Mouse (Mus musculus) hindbrain, embryonic 11.5 days (tissue): ENCODE measurements around the gene Fmo1. TPM values are rescaled to one million over a fixed set of nuclear protein-coding genes. Genes with fewer than 3 reads are reported as not detected.

ENCODE experiments used
- ATAC-seq: fragments of 200-750 bp; cut with Nextera tagmentation; 2 replicates; pipeline ENCODE4 v1.8.0; 2017; ENCODE audit warnings: mild to moderate bottlenecking, moderate TSS enrichment, moderate library complexity; ENCODE audit not compliant: low FRiP score
- DNase-seq: peaks from one replicate; pipeline ENCODE4 v3.0.0-alpha.2; 2015; ENCODE audit warnings: low spot score
- H3K27ac ChIP-seq: fragments of 300-500 bp; sonication (generic); 2 replicates; pipeline ENCODE4 v1.5.1; 2014; ENCODE audit warnings: mild to moderate bottlenecking, low read depth, low read length
- H3K27me3 ChIP-seq: fragments of 300-500 bp; sonication (generic); 2 replicates; pipeline ENCODE4 v1.6.1; 2014; ENCODE audit warnings: mild to moderate bottlenecking, low read length, moderate library complexity, mixed read lengths; ENCODE audit not compliant: control insufficient read depth, insufficient read depth
- H3K36me3 ChIP-seq: fragments of 300-500 bp; sonication (generic); 2 replicates; pipeline ENCODE4 v1.6.1; 2014; ENCODE audit warnings: mild to moderate bottlenecking, low read length, moderate library complexity, mixed read lengths; ENCODE audit not compliant: control insufficient read depth, insufficient read depth
- H3K4me1 ChIP-seq: fragments of 300-500 bp; sonication (generic); replicated peaks from 2 replicates; pipeline ENCODE4 v1.6.1; 2014; ENCODE audit warnings: low read length, mixed read lengths; ENCODE audit not compliant: control insufficient read depth, insufficient read depth
- H3K4me2 ChIP-seq: fragments of 300-500 bp; sonication (generic); replicated peaks from 2 replicates; pipeline ENCODE4 v1.6.1; 2014; ENCODE audit warnings: mild to moderate bottlenecking, low read depth, low read length
- H3K4me3 ChIP-seq: fragments of 300-500 bp; sonication (generic); 2 replicates; pipeline ENCODE4 v1.5.1; 2014; ENCODE audit warnings: low read depth, low read length
- H3K9ac ChIP-seq: fragments of 300-500 bp; sonication (generic); 2 replicates; pipeline ENCODE4 v1.6.1; 2014; ENCODE audit warnings: low read depth, low read length
- H3K9me3 ChIP-seq: fragments of 300-500 bp; sonication (generic); 2 replicates; pipeline ENCODE4 v1.6.1; 2016; ENCODE audit warnings: low read length; ENCODE audit not compliant: control insufficient read depth
- WGBS: fragments of 180-500 bp; shearing (Covaris S2); extraction: QIAGEN DNeasy Blood & Tissue Kit; methylation state at CpG from one replicate; pipeline ENCODE4 v1.1.7; 2014; 5-methylcytosine and 5-hydroxymethylcytosine counted together
- polyA plus RNA-seq: library from polyadenylated mRNA; unstranded; fragments of >200 nt; fragmentation: Nextera tagmentation; extraction: Ambion mirVana; gene quantifications from 2 replicates; pipeline ENCODE4 v1.2.1, GENCODE M21; 2014

Fmo1 gene
- polyA plus RNA-seq, 1 experiment from 2014 or later, result 24.2 TPM

DNA sequence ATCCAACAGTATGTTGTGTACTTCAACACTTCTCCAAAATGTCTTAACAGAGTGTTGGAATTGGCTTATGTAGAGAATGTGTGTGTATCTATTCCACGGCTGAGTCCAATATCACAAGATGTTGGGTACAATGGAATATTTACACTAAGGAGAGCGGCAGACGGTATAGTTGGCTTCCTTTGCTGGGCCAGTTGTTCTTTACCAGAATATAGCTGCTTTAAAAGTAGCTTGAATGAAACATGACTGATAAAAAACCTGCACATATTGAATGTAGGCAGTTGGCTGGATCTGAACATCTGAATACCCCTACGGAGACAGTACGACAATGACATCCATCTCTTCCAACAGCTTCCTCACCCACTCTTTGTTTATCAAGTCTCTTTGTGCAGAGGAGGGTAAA is 47.1 kb downstream of the Fmo1 start:
- no peaks in the 10 kb centered on the region for H3K4me1 ChIP-seq

DNA sequence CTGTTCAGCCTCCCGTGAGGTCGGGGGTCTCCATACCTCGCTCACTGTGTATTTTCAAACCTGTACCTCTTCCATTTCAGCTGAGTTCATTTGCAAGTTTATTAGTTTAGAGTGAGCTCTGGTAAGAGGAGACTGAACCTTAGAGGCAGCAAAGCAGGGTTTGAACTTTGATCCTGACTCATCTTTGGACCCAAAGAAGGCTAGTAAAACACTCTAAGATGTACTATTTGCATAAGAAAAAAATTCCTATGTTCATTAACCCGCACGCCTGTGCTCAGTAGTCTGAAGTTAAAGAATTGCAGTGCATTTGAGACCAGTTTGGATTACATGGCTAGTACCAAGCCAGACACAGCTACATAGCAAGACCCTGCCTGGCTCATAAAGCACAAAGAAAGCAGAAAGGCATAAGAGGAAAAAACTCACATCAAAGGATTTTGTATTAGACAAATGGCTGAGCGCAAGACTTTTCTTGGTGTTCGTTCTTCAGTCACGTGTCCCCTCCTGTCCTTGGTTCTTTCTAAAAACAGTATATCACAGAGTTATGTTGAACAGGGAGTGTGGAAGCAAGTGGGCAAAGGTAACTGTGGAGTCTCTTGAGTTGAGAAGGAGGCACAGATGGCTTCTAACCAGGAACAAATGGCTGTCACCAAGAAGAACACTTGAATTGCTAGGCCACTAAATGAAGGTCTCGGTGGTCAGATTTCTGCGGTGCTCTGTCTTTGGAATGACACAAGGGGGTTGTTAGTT is 50.9 kb downstream of the Fmo1 start:
- ATAC-seq (no peak), DNase-seq (no peak)
- Histone ChIP-seq H3K27ac (no peak overlapping the region), H3K27me3 (no peaks in the 10 kb centered on the region), H3K4me1 (no peaks in the 10 kb centered on the region), H3K9me3 (no peaks in the 10 kb centered on the region), H3K9ac (no peak overlapping the region), H3K36me3 (no peaks in the 10 kb centered on the region), H3K4me3 (no peak overlapping the region), H3K4me2 (no peak overlapping the region)
- 78% methylated on average over 10 of the region's 10 CpGs for WGBS

More for the DNA sequence above, 47.1 kb downstream of the Fmo1 start:
- H3K4me3 ChIP-seq, result no peak overlapping the region
- H3K9ac ChIP-seq, result no peak overlapping the region
- DNase-seq, result no peak
- WGBS, result 94% methylated on average over 5 of the region's 5 CpGs
- no peaks in the 10 kb centered on the region for H3K9me3 ChIP-seq
- no peak overlapping the region for H3K4me2 ChIP-seq
- H3K36me3 ChIP-seq, result no peaks in the 10 kb centered on the region
- H3K27ac ChIP-seq, result no peak overlapping the region
- ATAC-seq, result no peak
- H3K27me3 ChIP-seq, result no peaks in the 10 kb centered on the region

GRCm38 (mm10) chr1:162814932-162815331 is 51.5 kb downstream of the Fmo1 start:
- no peak overlapping the region for H3K4me3 ChIP-seq
- no peak overlapping the region for H3K4me2 ChIP-seq
- H3K36me3 ChIP-seq, result no peaks in the 10 kb centered on the region
- no peaks in the 10 kb centered on the region for H3K9me3 ChIP-seq
- ATAC-seq, result no peak
- no peaks in the 10 kb centered on the region for H3K4me1 ChIP-seq
- 70% methylated on average over 4 of the region's 4 CpGs for WGBS
- no peak overlapping the region for H3K9ac ChIP-seq
- H3K27me3 ChIP-seq, result no peaks in the 10 kb centered on the region
- no peak overlapping the region for H3K27ac ChIP-seq
- DNase-seq, result no peak

DNA sequence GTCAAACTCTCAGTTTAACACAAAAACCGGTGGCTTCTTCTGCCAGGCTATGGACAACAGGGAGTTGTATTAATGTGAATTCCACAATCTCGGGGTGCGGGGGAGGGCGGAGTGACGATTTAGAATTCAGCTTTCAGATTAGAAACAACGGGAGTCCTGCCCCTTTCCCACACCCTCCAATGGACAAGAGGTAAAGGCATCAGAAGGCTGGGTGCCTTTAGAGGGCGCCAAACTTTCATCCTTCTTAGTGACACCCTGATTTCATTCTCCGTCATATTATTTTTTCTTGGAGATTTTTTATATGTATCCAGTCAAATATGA is 52.6 kb downstream of the Fmo1 start, which contains the start of gene Fmo4:
Gene Fmo4 (minus strand): TSS at position 137 of the 321 bp plus-strand sequence.
- Histone ChIP-seq H3K9ac (no peak within 1 kb of the TSS), H3K27ac (no peak within 1 kb of the TSS), H3K9me3 (no peaks in the 10 kb centered on the region), H3K36me3 (no peaks in the 10 kb centered on the region), H3K4me3 (no peak within 1 kb of the TSS), H3K4me1 (no peaks in the 10 kb centered on the region), H3K4me2 (no peak within 1 kb of the TSS), H3K27me3 (no peaks in the 10 kb centered on the region)
- DNase-seq, result peak; percentile 29
- 50% methylated on average over 8 of the region's 8 CpGs for WGBS
- no peak for ATAC-seq

DNA sequence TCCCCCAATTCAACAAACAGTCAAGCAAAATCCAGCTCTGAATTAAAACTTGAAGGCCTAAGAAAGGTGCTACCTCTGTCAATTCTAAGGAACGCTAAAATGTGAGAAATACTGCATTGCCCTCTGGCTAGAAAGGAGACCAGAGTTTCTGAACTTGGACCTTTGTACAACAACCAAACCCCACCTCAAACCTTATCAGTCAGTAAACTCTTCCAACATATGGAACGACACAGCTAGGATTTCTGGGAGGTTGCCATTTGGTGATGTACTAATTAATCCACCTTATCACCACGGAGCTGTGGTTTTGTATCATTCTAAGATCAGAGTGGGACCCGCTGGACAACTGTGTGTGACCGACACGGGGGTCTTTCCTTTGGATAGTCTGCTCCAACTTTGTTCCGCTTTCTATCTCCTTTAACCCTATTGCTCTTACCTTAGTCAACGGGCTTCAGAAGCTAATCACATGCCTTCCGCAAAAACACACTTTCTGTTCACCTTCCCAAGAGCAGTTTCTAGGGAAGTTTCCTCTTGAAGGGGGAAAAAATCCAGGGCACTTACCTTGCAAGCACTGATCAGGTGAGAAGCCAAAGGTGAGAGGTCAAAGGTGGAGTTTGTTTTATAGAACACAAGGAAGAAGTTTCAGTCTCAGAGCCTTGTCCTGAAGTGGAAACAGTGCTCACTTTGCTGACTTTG is 53.1 kb downstream of the Fmo1 start:
- no peak for ATAC-seq

DNA sequence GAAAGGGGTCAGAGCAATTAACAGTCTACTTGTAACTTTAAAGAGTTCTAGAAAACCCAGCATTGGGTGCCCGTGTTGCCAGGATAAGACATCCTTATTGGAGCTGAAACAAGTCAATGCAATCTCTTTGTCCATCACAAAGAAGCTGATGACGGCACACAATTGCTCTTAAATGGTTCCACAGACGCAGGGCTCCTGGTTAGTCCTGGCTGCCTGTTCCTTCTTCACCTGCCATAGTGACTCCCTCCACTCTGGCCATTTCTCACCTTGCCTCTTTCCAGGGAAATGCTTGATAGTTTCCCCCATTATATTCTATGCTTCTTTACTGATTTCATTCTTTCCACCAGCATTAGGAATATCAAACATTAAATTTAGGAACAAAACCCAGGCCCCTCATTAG is 57.9 kb downstream of the Fmo1 start:
- no peaks in the 10 kb centered on the region for H3K9me3 ChIP-seq
- H3K4me2 ChIP-seq, result no peak overlapping the region
- H3K36me3 ChIP-seq, result no peaks in the 10 kb centered on the region
- no peak overlapping the region for H3K9ac ChIP-seq
- no peak for DNase-seq
- no peak for ATAC-seq
- no peak overlapping the region for H3K27ac ChIP-seq
- H3K4me1 ChIP-seq, result no peaks in the 10 kb centered on the region
- no peak overlapping the region for H3K4me3 ChIP-seq
- WGBS, result 78% methylated on average over 3 of the region's 3 CpGs
- no peaks in the 10 kb centered on the region for H3K27me3 ChIP-seq

More for the DNA sequence above, 53.1 kb downstream of the Fmo1 start:
- no peak for DNase-seq
- Histone ChIP-seq H3K27ac (no peak overlapping the region), H3K27me3 (no peaks in the 10 kb centered on the region), H3K4me1 (no peaks in the 10 kb centered on the region), H3K36me3 (no peaks in the 10 kb centered on the region), H3K4me2 (no peak overlapping the region), H3K9me3 (no peaks in the 10 kb centered on the region), H3K9ac (no peak overlapping the region), H3K4me3 (no peak overlapping the region)
- 85% methylated on average over 9 of the region's 9 CpGs for WGBS

DNA sequence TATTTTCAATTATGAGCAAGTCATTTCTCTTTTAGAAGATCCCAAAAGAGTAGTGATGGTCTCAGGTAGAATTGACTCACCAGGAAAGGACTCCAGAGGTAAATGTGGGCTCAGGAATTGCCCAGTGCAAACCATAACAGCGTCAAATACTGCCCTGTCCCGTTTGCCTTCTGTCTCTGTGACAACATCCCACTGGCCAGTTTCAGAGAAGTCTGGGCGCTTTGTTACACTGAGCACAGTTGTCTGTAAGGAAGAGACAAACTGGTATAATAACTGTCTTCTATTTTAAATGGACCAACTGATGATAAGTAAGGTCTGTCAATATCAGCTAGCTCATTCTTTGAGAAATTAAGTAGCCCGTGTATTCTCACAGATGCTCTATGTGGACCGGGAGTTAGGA is 59.0 kb downstream of the Fmo1 start:
- ATAC-seq (no peak), DNase-seq (no peak)
- no peak overlapping the region for H3K4me3 ChIP-seq
- no peak overlapping the region for H3K4me2 ChIP-seq
- no peak overlapping the region for H3K27ac ChIP-seq
- 90% methylated on average over 5 of the region's 5 CpGs for WGBS
- H3K4me1 ChIP-seq, result no peaks in the 10 kb centered on the region
- H3K9ac ChIP-seq, result no peak overlapping the region
- H3K36me3 ChIP-seq, result no peaks in the 10 kb centered on the region
- no peaks in the 10 kb centered on the region for H3K9me3 ChIP-seq
- no peaks in the 10 kb centered on the region for H3K27me3 ChIP-seq

GRCm38 (mm10) chr1:162805011-162805410 is 61.4 kb downstream of the Fmo1 start:
- H3K4me1 ChIP-seq, result no peaks in the 10 kb centered on the region
- H3K4me2 ChIP-seq, result no peak overlapping the region
- H3K9me3 ChIP-seq, result no peaks in the 10 kb centered on the region
- H3K27me3 ChIP-seq, result no peaks in the 10 kb centered on the region
- no peak for ATAC-seq
- no peak overlapping the region for H3K27ac ChIP-seq
- H3K4me3 ChIP-seq, result no peak overlapping the region
- H3K36me3 ChIP-seq, result no peaks in the 10 kb centered on the region
- 58% methylated on average over 5 of the region's 5 CpGs for WGBS
- H3K9ac ChIP-seq, result no peak overlapping the region
- DNase-seq, result no peak

DNA sequence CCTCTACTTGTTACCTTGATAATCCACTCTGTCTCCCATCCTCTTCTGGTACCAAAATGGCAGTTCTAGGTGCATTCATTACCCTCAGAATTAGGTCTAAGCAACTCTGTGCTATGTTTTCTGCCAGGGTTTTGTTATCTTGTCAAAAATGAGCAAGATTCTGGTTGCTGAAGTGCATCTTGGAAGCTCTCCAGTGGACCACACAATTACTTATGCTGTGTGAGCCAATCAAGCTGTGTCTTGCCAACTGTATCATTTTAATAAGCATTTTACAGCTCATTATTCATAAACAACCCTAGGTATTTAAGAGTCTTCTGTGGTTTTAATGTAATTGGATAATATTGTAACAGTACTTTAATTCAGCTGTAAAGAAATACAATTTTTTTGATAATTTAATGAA is 70.0 kb downstream of the Fmo1 start:
- Histone ChIP-seq H3K27me3 (no peaks in the 10 kb centered on the region), H3K36me3 (no peaks in the 10 kb centered on the region), H3K9ac (no peak overlapping the region), H3K9me3 (no peaks in the 10 kb centered on the region), H3K4me2 (no peak overlapping the region), H3K4me1 (no peaks in the 10 kb centered on the region), H3K4me3 (no peak overlapping the region), H3K27ac (no peak overlapping the region)
- no peak for DNase-seq
- no peak for ATAC-seq
